Mouse (Mus musculus) spleen, postnatal 4 days (tissue): ENCODE data around the gene Ascl2.

Experiments
- DNase-seq, 2 experiments: peaks; one replicate each; pipeline ENCODE4 v3.0.0; 2022; ENCODE audit warnings: low spot score in 2 of 2

The Ascl2 gene

GRCm38 (mm10) chr7:142968809-142969511 is at the start of gene Ascl2:
Ascl2 (minus strand) TSS chr7:142969264.
- peak in 1 of 2 experiments; percentile 64 for DNase-seq

GRCm38 (mm10) chr7:143017181-143017580 is 48.1 kb upstream of the Ascl2 start:
- DNase-seq: peak in 1 of 2 experiments; percentile 61

- peak in 1 of 2 experiments; percentile 62 for DNase-seq
Measured at GRCm38 (mm10) chr7:143016424-143017142, 47.5 kb upstream of the Ascl2 start.

- DNase-seq: no peak
Measured at GRCm38 (mm10) chr7:143015755-143016423, 46.8 kb upstream of the Ascl2 start.

DNA sequence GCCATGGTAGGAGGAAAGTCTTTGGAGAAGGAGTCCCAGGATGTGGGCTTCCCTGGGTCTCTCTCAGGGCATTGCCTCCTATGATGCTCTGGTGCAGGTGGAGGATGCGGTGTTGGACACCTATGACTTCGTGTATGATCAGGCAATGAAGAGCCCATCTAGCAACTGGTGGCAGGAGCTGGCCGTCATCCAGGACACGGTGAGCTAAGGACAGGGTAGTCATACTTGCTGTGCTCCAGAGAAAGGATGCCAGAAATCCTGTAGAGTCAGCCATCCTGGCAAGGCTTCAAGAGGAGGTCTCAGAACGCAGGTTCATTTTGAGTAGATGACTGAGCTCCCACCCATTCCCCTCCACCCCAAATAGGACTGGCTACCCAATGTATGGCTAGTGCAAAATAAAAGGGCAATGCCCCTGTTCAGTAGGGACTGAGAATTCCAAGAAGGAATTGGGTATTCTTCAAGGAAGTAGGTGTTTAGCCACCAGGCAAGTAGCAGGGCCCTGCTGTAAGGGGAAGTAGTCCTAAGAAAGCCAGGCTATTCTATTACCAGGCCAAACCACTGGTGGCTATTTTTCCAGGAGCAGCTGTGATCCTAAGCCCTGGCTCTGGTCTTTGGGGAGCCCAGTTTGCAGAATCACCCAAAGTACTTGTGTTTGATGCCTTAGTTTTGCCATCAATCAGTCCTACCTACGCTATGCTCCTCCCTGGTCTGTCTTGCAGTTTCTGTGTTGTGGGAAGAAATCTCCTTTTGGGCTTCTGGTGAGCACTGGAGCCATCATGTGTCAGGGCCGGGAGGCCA is 46.0 kb upstream of the Ascl2 start:
- no peak for DNase-seq

GRCm38 (mm10) chr7:143013420-143014178 is 44.5 kb upstream of the Ascl2 start:
- DNase-seq: no peak

GRCm38 (mm10) chr7:143012230-143012875 is 43.3 kb upstream of the Ascl2 start:
- no peak for DNase-seq

GRCm38 (mm10) chr7:143011226-143011625 is 42.2 kb upstream of the Ascl2 start:
- no peak for DNase-seq

GRCm38 (mm10) chr7:143009996-143010395 is 40.9 kb upstream of the Ascl2 start:
- DNase-seq: no peak

DNA sequence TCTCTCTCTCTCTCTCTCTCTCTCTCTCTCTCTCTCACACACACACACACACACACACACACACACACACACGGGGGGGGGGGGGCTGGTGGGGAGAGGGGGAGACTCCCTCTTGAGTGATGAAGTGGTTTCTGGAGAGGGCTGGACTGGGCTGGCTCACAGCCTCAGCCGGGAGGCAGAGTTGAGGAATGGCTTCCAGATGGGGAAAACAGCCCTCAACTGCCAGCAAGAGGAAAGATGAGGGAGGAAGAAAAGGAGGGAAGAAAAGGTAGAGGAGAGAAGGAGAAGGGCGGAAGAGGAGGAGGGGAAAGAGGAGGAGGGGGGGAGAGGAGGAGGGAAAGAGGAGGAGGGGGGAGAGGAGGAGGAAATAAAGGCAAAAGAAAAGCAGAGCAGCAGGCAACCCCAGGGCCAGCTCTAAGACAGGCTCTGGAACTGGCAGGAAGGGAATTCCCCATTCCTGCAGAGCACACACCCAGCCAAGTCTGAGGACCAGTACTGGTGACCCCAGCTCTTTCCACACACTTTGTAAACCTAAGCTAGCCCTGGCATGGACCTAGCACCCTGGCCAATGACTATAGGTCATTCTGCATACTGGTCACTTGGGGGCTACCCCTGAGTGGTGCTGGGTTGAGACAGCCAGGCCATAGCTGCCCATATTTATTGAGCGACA is 40.1 kb upstream of the Ascl2 start:
- DNase-seq: no peak

- DNase-seq: peak; percentile 38 to 77
Measured at GRCm38 (mm10) chr7:143008370-143008926, 39.4 kb upstream of the Ascl2 start.

DNA sequence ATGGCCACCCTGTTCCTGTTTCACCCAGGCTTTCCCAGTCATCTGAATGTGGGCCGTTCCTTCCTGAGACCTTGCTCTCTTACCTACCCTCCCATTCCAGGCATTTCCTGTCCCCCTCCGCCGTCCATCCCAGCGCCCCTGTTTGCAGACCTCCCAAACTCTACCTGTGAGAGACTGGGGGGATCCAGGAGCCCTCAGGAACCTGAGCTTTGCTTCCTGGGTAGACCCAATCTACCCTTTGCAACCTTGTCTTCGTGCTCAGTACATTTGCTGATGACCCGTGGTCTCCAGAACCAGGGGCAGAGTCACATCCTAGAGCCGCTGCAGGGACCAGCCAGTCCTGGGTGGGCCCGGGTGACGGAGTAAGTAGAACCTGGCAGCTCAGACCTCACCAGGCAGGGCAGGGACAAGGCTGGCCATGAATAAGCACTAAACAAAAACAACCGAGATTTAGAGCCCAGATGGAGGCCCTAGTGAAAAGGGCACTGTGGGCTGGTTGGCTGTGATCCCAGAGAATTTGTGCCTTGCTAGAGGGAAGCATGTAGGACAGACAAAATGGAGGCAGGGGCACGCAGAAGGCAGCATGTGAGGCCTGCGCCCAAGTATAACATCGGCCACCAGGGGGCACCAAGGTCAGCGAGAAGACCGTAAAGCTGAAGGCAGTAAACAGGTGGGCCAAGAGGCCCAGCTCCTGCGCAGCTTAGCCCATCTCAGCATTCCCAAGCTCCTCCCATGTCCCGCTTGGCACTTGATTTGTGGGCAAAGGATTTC is 38.7 kb upstream of the Ascl2 start:
- peak; percentile 97 to 100 for DNase-seq

DNA sequence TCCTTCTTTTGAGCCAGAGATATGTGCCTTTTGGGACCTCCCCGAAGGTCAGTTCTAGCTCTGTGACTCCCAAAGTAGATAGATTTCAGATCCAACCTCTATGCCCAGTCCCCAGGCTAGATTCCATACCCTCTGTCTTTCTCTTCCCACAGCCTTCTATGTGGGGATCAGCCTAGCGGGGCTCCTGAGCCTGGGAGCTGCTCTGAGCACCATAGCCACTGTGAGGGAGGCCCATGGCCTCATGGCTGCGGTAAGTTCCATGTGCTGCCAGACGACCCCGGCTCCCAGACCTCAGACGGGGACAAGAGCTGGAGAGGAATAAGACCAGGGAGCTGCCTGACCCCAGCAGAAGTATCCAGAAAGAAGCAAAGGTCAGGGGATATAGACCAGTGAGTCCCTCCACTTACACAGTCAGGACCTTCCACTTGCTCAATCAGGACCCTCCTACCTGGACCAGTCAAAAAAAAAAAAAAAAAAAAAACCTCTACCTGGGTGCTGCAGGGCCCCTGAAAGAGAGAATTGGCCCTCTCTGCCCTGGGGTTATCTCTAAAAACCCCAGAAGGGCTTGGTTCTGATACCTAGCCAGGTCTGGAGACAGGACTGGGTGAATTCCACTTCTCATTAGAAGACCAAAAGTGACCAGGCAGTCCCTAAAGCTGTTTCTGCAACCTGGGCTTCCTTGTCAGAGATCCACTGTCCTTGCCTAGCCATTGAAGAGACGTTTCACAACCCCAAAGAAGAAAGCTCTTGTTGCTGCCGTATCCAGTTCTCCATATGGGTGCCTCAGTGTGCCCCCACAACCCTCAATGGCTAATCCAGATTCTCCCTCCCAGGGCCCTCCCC is 37.9 kb upstream of the Ascl2 start:
- DNase-seq: peak; percentile 46 to 81

DNA sequence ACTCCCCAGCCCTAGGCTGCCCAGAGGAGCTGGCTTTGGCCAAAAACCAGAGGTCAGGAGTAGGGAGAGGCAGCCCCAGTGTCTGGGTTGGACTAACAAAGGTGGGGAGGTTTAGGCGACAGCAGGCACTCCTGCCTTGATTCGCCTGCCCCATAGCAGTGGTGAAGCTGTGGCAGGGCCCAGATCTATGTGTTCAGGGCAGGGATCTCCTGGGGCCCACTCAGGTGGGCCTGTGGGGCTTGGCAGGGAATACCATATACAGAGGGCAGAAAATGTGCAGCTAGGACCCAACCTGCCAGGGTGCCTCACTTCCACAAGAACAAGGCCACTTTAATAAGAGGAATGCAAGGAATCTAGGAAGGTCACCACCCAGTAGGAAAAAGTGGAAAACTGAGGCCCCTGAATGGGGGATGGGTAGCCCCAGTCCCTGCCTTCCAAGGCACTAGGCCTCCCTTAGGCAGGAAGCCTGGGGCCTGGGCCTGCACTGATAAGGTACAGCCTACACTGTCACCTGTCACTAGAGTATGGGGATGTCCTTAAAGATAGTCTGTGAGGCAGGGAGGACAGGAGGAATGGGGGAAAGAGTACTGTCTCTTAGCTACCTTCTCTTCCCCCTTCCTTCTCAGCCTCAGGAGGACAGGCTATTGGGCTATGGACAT is 37.2 kb upstream of the Ascl2 start:
- peak; percentile 78 to 87 for DNase-seq

GRCm38 (mm10) chr7:143005344-143006096 is 36.5 kb upstream of the Ascl2 start:
- DNase-seq: peak in 1 of 2 experiments; percentile 58

DNA sequence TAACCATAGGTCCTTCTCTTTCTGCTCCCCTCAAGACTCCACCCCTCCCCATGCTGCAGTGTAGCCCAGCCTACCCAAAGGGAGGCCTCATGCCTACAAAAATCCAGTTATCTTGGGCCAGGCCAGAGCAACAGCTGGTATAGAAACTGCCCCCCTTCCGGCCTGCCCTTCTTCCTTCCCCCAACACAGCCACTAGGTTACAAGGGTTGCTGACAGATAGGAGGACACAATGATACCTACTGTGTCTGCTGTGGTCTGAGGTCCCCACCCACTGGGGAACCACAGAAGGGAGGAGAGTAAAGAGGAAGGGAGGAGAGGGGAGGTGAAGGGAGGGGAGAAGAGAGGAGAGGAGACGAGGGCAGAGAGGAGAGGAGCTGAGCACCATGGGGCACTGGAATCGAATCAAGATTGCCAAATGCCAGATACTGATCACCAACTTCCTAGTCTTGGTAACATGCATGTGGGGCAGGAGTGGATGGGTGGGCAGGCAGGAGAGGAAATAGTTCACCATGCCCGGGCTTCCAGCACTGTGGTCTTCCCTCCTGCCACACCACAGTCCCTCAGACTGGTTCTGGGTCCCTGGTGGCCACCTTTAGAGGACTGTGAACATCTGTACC is 35.8 kb upstream of the Ascl2 start, which contains the start of gene Tspan32:
TSS of gene Tspan32 (plus strand) at position 320 of the 617 bp plus-strand sequence.
- DNase-seq: peak; percentile 69 to 82
